Mouse (Mus musculus): Measurements from ENCODE around the gene Sncb. TPM values are rescaled to one million over a fixed set of nuclear protein-coding genes. Genes with fewer than 3 reads are reported as not detected.
"Not testable (repeated sequence)": the region's sequence is repeated elsewhere in the genome, so short reads cannot be mapped to it uniquely, and the experiment has no call there.

The Sncb gene
- total RNA-seq, 2 experiments from 2014 or later = not detected

GRCm38 (mm10) chr13:54787591-54787990 lies 21.2 kb upstream of the Sncb start:
- DNase-seq; intact Hi-C loops (cut with DNase I): not testable (repeated sequence)

- no peak for DNase-seq
- intact Hi-C loops (cut with DNase I) = no loop called here
These were observed 17.3 kb upstream of the Sncb start, which contains the start of gene Eif4e1b for GRCm38 (mm10) chr13:54783698-54784097. Gene Eif4e1b (plus strand): TSS chr13:54783998.

DNA sequence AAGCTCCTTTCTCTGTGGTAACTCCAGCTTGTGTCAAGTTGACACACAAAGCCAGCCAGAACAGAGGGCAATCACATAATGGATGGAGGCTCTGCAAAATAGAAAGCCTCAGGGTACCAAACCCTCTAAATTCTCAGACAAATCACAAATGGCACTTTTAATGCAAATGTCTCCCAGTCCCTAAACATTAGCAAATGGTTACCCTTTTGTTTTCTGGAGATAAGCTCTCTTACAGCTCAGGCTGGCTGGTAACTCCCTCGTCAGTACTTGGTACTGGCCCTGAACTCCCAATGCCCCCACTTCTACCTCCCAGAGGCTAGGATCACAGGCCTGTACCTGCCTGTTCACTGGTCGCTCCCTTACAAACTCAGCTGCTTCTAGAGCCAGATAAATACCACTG lies 16.8 kb upstream of the Sncb start:
- DNase-seq = no peak
- intact Hi-C loops (cut with DNase I) = no loop called here

GRCm38 (mm10) chr13:54781086-54781485 lies 14.7 kb upstream of the Sncb start:
- no peak for DNase-seq
- intact Hi-C loops (cut with DNase I) = no loop called here

DNA sequence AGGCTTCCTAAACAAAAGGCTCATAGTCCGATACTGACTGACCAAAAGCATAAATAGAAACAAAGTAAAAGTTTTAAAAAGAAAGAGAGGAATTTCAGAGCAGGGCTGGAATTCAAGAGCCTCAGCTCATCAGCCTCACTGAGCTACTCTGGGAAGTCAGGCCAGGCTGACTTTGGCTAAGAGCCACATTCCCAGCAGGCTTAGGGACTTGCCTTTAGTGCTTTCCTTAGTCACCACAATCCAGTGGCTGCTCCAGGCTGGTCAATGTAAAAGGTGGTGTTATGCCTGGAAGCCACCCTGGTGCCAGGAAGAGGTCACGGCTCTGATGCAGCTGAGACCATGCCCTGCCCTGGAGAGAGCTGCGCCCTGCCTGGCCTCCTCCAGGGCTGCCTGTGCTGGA lies 14.2 kb upstream of the Sncb start:
- no peak for DNase-seq
- intact Hi-C loops (cut with DNase I) = no loop called here

- intact Hi-C loops (cut with DNase I) = no loop called here
- DNase-seq = no peak
These were observed 617 bp upstream of the Sncb start for GRCm38 (mm10) chr13:54767012-54767411.

- DNase-seq = no peak
- intact Hi-C loops (cut with DNase I) = no loop called here
These were observed 859 bp downstream of the Sncb start for GRCm38 (mm10) chr13:54765281-54766191.

GRCm38 (mm10) chr13:54760906-54761305 lies 5.5 kb downstream of the Sncb start:
- DNase-seq = no peak
- intact Hi-C loops (cut with DNase I) = no loop called here

- DNase-seq = no peak
- intact Hi-C loops (cut with DNase I) = no loop called here
These were observed 6.1 kb downstream of the Sncb start for GRCm38 (mm10) chr13:54760164-54760795.

DNA sequence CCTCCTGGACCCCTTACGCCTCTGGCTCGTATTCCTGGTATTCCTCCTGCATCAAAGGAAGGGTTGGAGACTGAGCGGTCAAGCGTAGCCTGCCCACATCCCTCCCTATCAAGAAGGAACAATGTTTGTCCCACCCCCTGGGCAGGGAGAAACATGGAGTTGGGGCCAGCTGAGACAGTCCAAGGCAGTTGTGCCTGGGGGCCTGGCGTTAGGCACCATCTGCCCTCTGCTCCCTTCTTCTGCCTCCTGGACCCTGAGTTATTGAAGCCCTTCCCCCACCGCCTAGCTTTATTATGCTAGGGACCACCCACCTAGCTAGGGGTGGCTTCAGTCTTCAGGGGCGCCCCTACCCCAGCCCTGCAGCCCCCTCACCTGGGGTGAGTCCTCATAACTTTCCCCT lies 6.9 kb downstream of the Sncb start:
- intact Hi-C loops (cut with DNase I) = no loop called here
- no peak for DNase-seq

DNA sequence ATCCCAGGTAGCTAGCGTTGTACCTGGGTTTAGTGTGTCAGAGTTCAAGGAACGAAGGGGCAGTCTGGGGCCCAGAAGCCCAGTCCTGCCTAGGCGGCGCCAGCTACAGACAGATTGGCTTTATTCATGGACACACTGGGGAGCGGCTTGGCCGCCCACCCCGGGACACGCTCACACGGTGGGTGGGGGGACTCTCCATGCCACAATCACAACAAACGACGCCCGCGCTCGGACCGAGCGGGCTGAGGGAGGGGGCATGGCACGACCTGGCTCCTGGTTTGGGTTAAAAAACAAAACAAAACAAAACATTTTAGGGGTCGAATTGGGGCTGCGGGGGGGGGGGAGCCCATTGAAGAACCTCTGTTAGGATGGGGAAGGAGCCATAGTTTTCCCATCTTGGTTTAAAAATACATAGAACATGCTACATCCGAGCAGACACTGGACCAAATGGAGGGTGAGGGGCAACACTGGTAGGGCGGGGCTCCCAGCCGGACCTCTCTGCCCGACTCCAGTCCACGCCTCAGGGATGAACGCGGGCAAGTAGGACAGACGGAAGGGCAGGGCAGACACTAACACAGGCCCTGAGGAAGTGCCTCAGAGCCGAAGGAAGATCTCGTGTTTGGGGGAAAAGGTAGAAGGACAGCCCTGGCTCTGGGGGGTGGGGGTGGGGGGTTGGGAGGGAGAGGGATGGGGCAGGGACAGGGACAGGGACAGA lies 7.5 kb downstream of the Sncb start:
- DNase-seq = no peak
- intact Hi-C loops (cut with DNase I) = no loop called here

DNA sequence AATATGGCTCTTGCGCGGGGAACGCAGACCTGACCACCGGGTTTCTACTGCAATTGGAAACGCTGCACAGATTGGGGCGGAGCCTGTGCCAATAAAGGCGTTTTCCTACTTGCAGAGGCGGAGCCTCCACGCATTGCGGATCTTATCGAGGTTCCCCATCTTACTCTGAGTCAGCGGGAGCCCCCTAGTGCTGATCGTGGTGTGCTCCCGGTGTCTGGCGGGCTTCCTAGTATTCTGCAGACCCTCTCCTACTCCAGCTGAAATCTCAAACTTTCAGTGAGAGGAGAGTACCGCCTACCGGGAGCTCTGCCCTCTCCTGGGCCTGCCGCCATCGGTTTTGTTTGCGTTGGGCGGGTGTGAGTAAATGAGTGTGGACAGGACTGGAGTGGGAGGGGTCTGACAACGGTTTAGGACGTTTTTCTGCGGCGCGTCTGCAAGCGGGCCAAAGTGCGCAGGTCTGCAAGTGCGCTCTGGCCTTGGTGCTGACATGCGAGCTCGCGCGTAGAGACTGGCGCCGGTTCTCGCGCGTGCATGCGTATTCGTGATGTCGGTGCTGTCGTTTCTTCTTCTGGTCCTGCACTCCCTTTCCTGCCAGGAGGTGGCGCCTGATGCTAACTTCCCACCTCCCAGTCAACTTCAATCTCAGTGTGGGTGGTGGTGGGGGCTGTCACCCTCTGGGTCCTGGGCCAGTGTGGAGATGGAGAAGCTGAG lies 8.2 kb downstream of the Sncb start:
- peak; percentile 57 to 59 for DNase-seq
- intact Hi-C loops (cut with DNase I) = no loop called here

- no peak for DNase-seq
- intact Hi-C loops (cut with DNase I) = no loop called here
These were observed 9.1 kb downstream of the Sncb start for GRCm38 (mm10) chr13:54757093-54757830.

GRCm38 (mm10) chr13:54756156-54756712 lies 10.2 kb downstream of the Sncb start:
- intact Hi-C loops (cut with DNase I) = no loop called here

GRCm38 (mm10) chr13:54755201-54755830 lies 11.1 kb downstream of the Sncb start:
- intact Hi-C loops (cut with DNase I) = no loop called here
- DNase-seq = no peak

More at GRCm38 (mm10) chr13:54756156-54756712, 10.2 kb downstream of the Sncb start:
- DNase-seq = no peak

DNA sequence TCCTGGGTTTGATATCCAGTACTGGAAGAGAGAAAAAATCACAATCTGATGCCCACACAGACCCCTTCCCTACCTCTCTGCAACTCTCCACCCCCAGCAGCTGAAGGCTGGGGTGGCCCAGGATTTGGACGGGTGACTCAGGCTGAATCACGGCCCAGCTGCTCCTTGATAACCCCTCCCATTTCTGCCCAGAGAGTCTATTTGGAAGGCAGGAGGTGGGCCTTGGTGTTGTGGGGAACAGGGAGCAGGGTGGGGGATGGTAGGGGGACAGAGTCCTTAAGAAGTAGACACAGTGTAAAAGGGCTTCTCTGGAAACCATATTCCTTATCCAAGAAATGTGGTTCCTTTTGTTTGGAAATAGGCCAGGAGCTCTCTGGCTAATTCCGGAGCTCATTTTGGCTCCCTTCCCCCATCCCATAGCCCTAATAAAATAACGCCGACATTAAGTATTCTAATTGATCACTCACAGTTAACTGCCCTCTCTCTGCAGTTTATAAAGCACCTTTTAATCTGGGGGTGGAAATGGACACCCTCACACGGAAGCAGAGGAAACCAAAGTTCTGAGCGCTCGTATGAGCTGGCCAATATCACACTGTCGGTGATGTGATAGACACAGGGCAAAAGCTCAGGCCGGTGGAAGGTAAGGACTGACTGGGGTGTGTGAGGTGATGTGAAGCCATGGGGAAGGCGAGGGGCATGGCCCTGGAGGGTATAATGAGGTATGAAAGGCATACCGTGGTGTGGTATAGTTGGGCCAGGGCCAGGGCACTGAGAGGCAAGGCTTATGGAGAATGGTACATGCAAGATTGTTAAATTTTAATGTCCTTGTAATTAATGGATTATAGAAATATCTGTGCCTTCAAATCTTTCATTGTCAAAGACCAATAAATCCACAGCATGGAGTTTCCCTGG lies 12.0 kb downstream of the Sncb start:
- intact Hi-C loops (cut with DNase I) = no loop called here
- DNase-seq = no peak

DNA sequence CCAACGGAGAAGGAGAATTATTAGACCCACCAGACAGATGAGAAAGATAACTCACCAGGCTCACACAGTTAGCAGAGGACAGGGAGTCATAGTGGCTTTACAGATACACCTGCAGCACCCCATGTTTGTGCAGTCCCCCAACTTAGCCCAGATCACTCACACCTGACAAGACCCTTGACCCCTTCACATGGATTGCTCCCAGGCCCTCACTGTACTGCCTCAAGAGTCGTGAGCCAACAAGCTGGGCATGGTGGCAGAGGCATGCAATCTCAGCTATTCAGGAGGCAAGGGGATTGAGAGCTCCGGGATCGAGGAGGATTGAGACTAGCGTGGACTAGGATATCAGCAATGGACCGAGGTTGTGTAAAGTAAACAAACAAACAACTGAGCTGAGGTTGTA lies 12.7 kb downstream of the Sncb start:
- intact Hi-C loops (cut with DNase I) = no loop called here
- no peak for DNase-seq

DNA sequence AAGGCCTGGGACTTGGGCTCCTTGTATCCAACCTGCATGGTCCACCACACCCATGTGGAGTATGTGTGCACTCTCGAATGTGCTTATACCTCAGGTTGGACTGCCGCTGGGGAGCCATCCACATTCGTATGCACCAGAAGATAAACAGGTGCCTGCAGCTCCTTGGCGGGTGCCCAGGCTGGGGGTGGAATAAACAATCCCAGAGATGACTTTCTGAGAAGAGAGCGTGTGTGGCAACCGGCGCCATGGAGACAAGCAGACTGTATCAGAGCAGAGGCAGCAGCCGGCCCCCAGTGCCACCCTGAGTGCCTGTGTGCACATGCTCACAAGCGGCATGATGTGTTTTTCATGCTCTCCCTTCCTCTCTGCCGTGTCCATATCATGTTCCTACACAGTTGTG lies 13.7 kb downstream of the Sncb start:
- no peak for DNase-seq
- intact Hi-C loops (cut with DNase I) = no loop called here

Data from gastrocnemius, postnatal 36 days (tissue).